Mouse (Mus musculus) R1 (cell line): Measurements from ENCODE around the gene 4933405L10Rik.
A peak's percentile ranks its signal among the peaks of the same experiment; 100 is the strongest.

Experiments
- DNase-seq: peaks from one replicate; pipeline ENCODE4 v3.0.0-alpha.2; 2018; ENCODE audit warnings: low read depth, low spot score

4933405L10Rik gene

GRCm38 (mm10) chr8:105700966-105701824 is 6.3 kb upstream of the 4933405L10Rik start, which contains the start of the genes Acd and Pard6a:
Gene Acd, minus strand, starts transcription at chr8:105701102.
Gene Pard6a, plus strand, starts transcription at chr8:105701148.
- DNase-seq = peak; percentile 96

GRCm38 (mm10) chr8:105702001-105702401 is 5.5 kb upstream of the 4933405L10Rik start:
- peak; percentile 46 for DNase-seq

GRCm38 (mm10) chr8:105702731-105703415 is 4.6 kb upstream of the 4933405L10Rik start:
- DNase-seq = no peak

GRCm38 (mm10) chr8:105704146-105704812 is 3.2 kb upstream of the 4933405L10Rik start:
- peak; percentile 37 for DNase-seq

GRCm38 (mm10) chr8:105704955-105705354 is 2.5 kb upstream of the 4933405L10Rik start:
- DNase-seq = no peak

GRCm38 (mm10) chr8:105706426-105706825 is 1.0 kb upstream of the 4933405L10Rik start:
- DNase-seq = no peak

GRCm38 (mm10) chr8:105708675-105709074 is 1.2 kb downstream of the 4933405L10Rik start:
- no peak for DNase-seq

- DNase-seq = no peak
Measured at GRCm38 (mm10) chr8:105709317-105709716, 1.9 kb downstream of the 4933405L10Rik start.

- no peak for DNase-seq
Measured at GRCm38 (mm10) chr8:105712286-105712685, 4.8 kb downstream of the 4933405L10Rik start.

- peak; percentile 94 for DNase-seq
Measured at GRCm38 (mm10) chr8:105714139-105714538, 6.7 kb downstream of the 4933405L10Rik start.

GRCm38 (mm10) chr8:105715042-105715441 is 7.6 kb downstream of the 4933405L10Rik start:
- DNase-seq = no peak

GRCm38 (mm10) chr8:105716302-105716945 is 9.0 kb downstream of the 4933405L10Rik start:
- peak; percentile 80 for DNase-seq

GRCm38 (mm10) chr8:105719637-105720036 is 12.2 kb downstream of the 4933405L10Rik start:
- no peak for DNase-seq

GRCm38 (mm10) chr8:105722861-105723260 is 15.4 kb downstream of the 4933405L10Rik start:
- DNase-seq = no peak

GRCm38 (mm10) chr8:105725726-105726125 is 18.3 kb downstream of the 4933405L10Rik start:
- DNase-seq = peak; percentile 60

GRCm38 (mm10) chr8:105727397-105728124 is 20.1 kb downstream of the 4933405L10Rik start:
- no peak for DNase-seq

GRCm38 (mm10) chr8:105732186-105732585 is 24.7 kb downstream of the 4933405L10Rik start:
- DNase-seq = no peak

- no peak for DNase-seq
Measured at GRCm38 (mm10) chr8:105739216-105739615, 31.8 kb downstream of the 4933405L10Rik start.

- DNase-seq = peak; percentile 20
Measured at GRCm38 (mm10) chr8:105743301-105743700, 35.8 kb downstream of the 4933405L10Rik start.

GRCm38 (mm10) chr8:105750606-105751005 is 43.2 kb downstream of the 4933405L10Rik start:
- peak; percentile 49 for DNase-seq

GRCm38 (mm10) chr8:105753916-105754315 is 46.5 kb downstream of the 4933405L10Rik start:
- no peak for DNase-seq
